Mouse (Mus musculus) cortical plate, adult 2 months (tissue): ENCODE measurements around the gene Med28.

Source experiments
- CTCF ChIP-seq: fragments of 200-500 bp; IDR thresholded peaks from 2 replicates; pipeline ENCODE4 v1.5.1; 2011; ENCODE audit warnings: mild to moderate bottlenecking, control low read depth, low read length; ENCODE audit not compliant: insufficient read depth; ENCODE audit errors: extremely low read depth
- POLR2A ChIP-seq: fragments of 200-500 bp; IDR thresholded peaks from 2 replicates; pipeline ENCODE4 v1.6.1; 2011; ENCODE audit warnings: mild to moderate bottlenecking, low read length, control low read depth; ENCODE audit not compliant: insufficient read depth; ENCODE audit errors: extremely low read depth

DNA sequence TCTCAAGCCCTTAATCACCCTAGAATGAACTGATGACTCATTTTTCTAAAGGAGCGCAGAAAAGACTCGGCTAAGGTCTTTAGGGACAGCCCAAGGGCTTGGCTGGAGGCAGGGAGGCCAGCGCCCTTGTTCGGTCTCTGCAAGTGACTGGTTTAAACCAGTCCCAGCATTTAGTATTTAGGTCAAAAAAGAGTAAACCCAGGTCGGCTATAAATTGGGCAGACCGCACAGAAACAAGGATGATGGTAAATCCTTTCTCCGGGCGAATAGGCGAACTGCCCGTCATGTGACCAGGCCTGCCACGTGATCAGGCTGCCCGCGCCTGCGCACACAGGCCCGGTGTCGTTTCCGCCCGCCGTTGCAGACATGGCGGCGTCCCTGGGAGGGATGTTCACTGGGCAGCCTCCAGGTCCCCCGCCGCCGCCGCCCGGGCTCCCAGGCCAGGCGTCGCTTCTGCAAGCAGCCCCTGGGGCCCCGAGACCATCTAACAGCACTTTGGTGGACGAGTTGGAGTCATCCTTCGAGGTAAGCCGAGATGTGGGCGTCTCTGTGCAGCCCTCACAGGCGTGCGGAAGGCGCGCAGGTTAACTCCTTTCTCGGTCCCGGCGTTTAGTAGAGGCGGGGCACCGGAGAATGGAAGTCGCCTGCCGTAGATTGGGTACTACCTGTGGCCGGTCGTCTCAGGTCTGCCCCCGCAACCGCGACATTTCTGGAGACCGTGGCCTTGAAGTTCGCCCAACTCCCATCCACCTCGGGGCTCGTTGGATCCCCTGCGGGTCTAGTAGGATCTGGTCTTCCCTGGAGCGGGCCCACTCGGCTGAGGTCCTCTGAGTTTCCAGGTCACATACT lies at the start of gene Med28:
- peak; percentile 84 for TF ChIP-seq POLR2A
- no peak for TF ChIP-seq CTCF
